Mouse (Mus musculus) intestine, embryonic 14.5 days (tissue): Measurements from ENCODE around the gene Sncg. TPM values are rescaled to one million over a fixed set of nuclear protein-coding genes. Genes with fewer than 3 reads are reported as not detected.
"Not testable (repeated sequence)": the region's sequence is repeated elsewhere in the genome, so short reads cannot be mapped to it uniquely, and the experiment has no call there.

Source experiments
- ATAC-seq: fragments of 200-750 bp; cut with Nextera tagmentation; replicated peaks from 2 replicates; pipeline ENCODE4 v1.8.0; 2017; ENCODE audit warnings: low read depth, moderate number of reproducible peaks, moderate TSS enrichment, moderate library complexity; ENCODE audit not compliant: low FRiP score, low TSS enrichment
- DNase-seq: peaks from one replicate; pipeline ENCODE4 v3.0.0-alpha.2; 2018; ENCODE audit warnings: low spot score
- H3K27ac ChIP-seq: fragments of 300-500 bp; sonication (generic); 2 replicates; pipeline ENCODE4 v1.5.1; 2014; ENCODE audit warnings: low read depth, mild to moderate bottlenecking, control low read depth
- H3K27me3 ChIP-seq: fragments of 300-500 bp; sonication (generic); replicated peaks from 2 replicates; pipeline ENCODE4 v1.6.1; 2014; ENCODE audit warnings: low read length, control low read depth; ENCODE audit not compliant: control insufficient read depth, insufficient read depth
- H3K36me3 ChIP-seq: fragments of 300-500 bp; sonication (generic); 2 replicates; pipeline ENCODE4 v1.6.1; 2014; ENCODE audit warnings: low read length, control low read depth; ENCODE audit not compliant: control insufficient read depth, insufficient read depth
- H3K4me1 ChIP-seq: fragments of 300-500 bp; sonication (generic); replicated peaks from 2 replicates; pipeline ENCODE4 v1.6.1; 2014; ENCODE audit warnings: low read length, control low read depth, mixed read lengths; ENCODE audit not compliant: control insufficient read depth, insufficient read depth
- H3K4me2 ChIP-seq: fragments of 300-500 bp; sonication (generic); 2 replicates; pipeline ENCODE4 v1.6.1; 2014; ENCODE audit warnings: low read length
- H3K4me3 ChIP-seq: fragments of 300-500 bp; sonication (generic); 2 replicates; pipeline ENCODE4 v1.5.1; 2014; ENCODE audit warnings: low read depth, low read length, control low read depth, mixed read lengths
- H3K9ac ChIP-seq: fragments of 300-500 bp; sonication (generic); 2 replicates; pipeline ENCODE4 v1.6.1; 2014; ENCODE audit warnings: mild to moderate bottlenecking, low read length
- H3K9me3 ChIP-seq: fragments of 300-500 bp; sonication (generic); 2 replicates; pipeline ENCODE4 v1.6.1; 2016; ENCODE audit warnings: low read length, control low read depth; ENCODE audit not compliant: control insufficient read depth
- WGBS: fragments of 180-500 bp; shearing (Covaris S2); extraction: QIAGEN DNeasy Blood & Tissue Kit; methylation state at CpG from one replicate; pipeline ENCODE4 v1.1.7; 2014; 5-methylcytosine and 5-hydroxymethylcytosine counted together
- polyA plus RNA-seq: library from polyadenylated mRNA; unstranded; fragments of >200 nt; fragmentation: Nextera tagmentation; extraction: Ambion mirVana; gene quantifications from 2 replicates; pipeline ENCODE4 v1.2.1, GENCODE M21; 2014

Sncg gene
- polyA plus RNA-seq, 1 experiment from 2014 or later = 49.5 TPM

DNA sequence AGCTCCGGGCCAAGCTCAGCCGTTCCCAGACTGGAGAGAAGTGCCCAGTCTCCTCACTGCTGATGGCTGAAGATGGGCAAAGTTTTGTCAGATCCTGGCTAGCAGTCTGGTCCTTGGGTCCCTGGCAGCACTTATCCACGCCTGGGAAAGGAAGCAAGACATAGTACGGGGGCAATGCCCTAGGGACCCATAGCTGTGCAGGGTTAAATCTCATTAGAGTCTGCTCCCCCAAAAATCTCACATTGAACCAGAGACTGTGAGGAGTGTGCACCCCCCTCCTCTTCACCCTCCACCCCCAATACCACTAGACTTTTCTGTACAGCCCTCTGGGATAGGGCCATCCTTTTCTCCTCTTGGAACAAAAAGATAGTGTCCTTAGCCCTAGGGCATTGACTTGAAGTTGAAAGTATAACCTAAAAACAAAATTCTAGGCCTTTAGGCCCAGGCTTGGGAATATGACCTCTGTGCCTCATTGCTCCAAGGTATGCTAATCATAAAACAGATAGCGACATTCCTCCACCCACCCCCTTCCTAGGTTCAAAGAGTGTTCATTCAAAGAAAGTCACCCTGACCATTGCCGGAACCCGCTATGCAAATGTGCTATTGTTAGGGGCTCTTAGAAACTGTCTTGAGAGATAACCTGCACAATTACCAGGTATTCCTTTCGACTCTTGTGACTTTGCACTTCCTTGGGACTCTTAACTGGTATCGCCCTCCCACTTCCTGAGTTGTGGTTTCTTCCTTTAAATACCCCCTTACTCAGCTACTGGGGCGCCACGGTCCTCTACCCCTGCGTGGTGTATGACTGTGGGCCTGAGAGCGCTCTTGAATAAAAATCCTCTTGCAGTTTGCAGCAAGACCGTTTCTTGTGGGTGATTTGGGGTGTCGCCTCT, 10.1 kb downstream of the Sncg start:
- DNase-seq, H3K9me3 ChIP-seq, H3K27ac ChIP-seq, H3K27me3 ChIP-seq, H3K36me3 ChIP-seq, ATAC-seq, H3K4me1 ChIP-seq: not testable (repeated sequence)
- Histone ChIP-seq H3K4me2 (peak overlapping the region; percentile 57), H3K4me3 (peak overlapping the region; percentile 28; the same call in 1 of the 2 replicates), H3K9ac (peak overlapping the region; percentile 18; the same call in 1 of the 2 replicates)
- WGBS = 81% methylated on average over 15 of the region's 15 CpGs

DNA sequence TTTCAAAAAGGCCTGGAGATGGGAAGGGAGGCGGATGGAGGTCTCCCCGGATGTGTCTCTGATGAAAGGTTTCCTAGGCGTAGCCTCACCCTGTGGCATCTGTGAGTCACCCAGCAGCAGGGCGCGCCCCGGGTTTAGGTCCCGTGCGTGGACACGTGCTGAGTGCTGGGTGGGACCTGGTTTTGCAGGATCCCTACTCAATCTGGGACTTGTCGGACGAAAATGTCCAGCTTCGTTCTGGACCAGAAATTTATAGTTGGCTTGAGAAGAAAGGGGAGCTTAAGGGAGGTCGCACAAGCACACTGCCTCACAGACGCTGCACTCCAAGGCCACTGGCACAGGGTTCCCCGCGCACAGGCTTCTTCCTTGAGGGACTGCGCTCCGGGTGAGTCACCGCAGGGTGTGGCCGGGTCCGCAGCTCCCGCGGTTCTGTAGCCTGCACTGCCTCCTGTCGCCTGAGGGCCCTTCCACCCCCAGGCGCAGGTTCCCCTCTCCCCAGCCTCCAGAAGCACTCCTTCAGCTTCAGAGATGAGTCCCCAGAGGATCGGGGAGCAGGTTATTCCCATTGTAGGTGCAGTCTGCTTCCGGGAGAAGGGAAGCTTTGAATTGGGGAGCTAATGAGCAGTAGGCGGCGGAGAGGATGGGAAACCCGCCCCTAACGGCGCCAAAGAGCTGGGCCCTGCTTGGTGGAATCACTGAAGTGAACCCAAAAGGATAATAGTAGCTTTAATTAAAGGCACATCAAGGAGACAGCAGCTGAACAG, 10.9 kb downstream of the Sncg start:
- Histone ChIP-seq H3K36me3 (no peaks in the 10 kb centered on the region), H3K4me2 (peak overlapping the region; percentile 57), H3K9ac (peak overlapping the region; percentile 18), H3K4me3 (peak overlapping the region; percentile 28), H3K4me1 (no peaks in the 10 kb centered on the region), H3K27me3 (no peaks in the 10 kb centered on the region), H3K9me3 (peaks cover 5% of the 10 kb centered on the region; the same call in 1 of the 2 replicates), H3K27ac (no peak overlapping the region)
- ATAC-seq = peak; percentile 91
- peak; percentile 83 for DNase-seq
- 6% methylated on average over 32 of the region's 32 CpGs for WGBS

DNA sequence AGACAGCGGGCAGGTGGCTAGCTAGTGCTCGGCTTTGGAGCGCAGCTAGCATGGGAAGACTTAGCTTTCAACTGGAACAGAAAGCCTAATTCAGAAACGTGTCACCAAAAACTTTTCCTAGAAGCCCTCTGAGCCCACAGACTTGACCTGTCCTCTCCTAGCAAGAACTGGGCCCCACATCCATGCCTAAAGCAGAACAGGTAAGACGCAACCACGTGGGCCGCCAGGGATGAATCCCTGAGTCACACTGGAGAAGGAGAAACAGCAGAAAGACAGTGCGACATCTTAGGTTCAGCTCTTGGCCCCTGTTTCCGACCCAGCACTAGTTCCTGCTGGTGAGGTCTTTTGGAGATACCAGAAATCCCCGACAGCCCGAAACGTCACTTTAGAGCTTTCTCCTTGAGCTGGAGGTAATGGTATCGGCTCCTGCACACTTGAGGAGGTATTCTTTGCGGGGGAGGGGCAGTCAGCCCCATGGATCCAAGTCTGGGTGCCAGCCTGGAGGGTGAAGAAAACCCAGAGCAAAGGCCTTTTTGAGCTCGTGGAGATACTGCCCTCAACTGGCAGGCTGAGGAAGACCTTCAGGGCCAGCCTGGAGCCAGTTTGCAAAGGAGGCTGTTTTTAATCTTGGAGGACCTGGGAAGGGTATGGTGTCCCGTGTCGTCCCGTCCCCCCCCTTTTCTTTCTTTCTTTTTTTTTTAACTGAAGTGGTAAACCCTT, 11.7 kb downstream of the Sncg start:
- ATAC-seq (peak; percentile 54), DNase-seq (peak; percentile 74)
- H3K27ac ChIP-seq = no peak overlapping the region
- no peaks in the 10 kb centered on the region for H3K27me3 ChIP-seq
- H3K4me1 ChIP-seq = no peaks in the 10 kb centered on the region
- 37% methylated on average over 18 of the region's 18 CpGs for WGBS
- peak overlapping the region; percentile 28 for H3K4me3 ChIP-seq
- peaks cover 5% of the 10 kb centered on the region; the same call in 1 of the 2 replicates for H3K9me3 ChIP-seq
- no peaks in the 10 kb centered on the region for H3K36me3 ChIP-seq
- peak overlapping the region; percentile 57 for H3K4me2 ChIP-seq
- H3K9ac ChIP-seq = peak overlapping the region; percentile 18; the same call in 1 of the 2 replicates

DNA sequence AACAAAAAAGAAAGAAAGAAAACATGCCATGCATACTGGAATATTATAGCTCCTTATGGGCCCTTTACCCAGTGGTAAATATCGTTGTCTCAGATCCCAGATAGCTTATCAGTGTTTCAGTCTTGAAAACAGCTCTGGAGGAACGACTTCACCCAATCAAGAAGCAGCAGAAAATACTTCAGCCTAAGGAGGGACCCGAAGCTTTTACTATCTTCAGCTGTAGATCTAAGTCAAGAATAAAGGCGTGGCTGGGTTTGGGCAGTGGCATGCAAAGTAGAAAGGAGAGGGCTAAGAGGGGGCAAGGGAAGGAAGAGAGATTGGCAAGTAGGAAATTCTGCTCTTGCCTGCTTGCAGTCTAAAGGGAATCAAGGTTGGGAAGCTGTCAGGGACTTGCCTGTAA, 12.5 kb downstream of the Sncg start:
- WGBS = 55% methylated on average over 4 of the region's 4 CpGs
- no peaks in the 10 kb centered on the region for H3K4me1 ChIP-seq
- H3K4me3 ChIP-seq = no peak overlapping the region
- DNase-seq (no peak), ATAC-seq (no peak)
- no peak overlapping the region for H3K27ac ChIP-seq
- H3K9ac ChIP-seq = no peak overlapping the region
- H3K36me3 ChIP-seq = no peaks in the 10 kb centered on the region
- no peaks in the 10 kb centered on the region for H3K27me3 ChIP-seq
- H3K4me2 ChIP-seq = no peak overlapping the region
- peaks cover 5% of the 10 kb centered on the region; the same call in 1 of the 2 replicates for H3K9me3 ChIP-seq

DNA sequence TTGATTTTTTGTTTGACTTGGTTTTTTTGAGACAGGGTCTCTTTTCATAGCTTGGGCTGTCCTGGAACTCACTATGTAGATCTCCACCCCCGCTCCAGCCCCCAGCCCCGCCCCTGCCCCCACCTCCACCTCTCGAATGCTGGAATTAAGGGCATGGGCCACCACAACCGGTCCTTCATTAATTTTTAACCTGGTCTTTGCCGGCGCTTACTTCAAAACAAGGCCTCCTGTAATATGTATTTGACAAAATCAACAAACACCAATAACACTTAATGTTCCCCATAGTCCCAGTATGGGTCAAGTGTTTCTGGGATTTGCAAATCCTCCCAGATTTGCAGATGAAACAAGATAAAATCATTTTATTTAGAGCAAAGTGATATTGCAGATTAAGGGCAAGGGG, 14.3 kb downstream of the Sncg start:
- H3K4me3 ChIP-seq = no peak overlapping the region
- H3K36me3 ChIP-seq = no peaks in the 10 kb centered on the region
- no peaks in the 10 kb centered on the region for H3K4me1 ChIP-seq
- H3K9me3 ChIP-seq = peaks cover 2% of the 10 kb centered on the region; the same call in 1 of the 2 replicates
- H3K27me3 ChIP-seq = no peaks in the 10 kb centered on the region
- no peak overlapping the region for H3K4me2 ChIP-seq
- WGBS = 44% methylated on average over 6 of the region's 6 CpGs
- no peak overlapping the region for H3K27ac ChIP-seq
- no peak for ATAC-seq
- DNase-seq = no peak
- no peak overlapping the region for H3K9ac ChIP-seq

DNA sequence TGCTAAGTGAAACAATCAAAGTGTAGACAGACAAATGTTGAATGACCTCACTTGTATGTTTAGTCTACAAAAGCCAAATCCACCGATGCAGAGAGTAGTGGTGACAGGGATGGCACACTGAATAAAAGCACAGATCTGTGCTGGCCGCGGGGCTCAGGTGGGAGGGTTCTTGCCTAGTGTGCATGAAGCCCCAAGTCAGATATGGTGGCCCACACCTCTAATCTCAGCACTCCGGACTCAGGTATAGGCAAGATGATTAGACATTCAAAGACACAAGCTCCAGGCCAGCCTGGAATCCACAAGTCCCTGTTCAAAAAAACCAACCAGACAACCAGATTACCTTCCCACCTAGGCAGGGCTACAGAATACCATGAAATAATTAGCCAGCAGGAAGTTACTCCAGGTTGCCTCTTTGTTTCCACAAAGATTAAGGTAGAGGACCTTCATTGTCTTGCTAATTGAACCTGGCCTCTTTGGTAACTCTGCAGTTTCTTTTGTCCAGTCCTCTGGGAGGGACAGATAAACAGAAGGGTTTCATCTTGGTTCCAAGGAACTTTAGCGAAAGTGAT, 14.8 kb downstream of the Sncg start:
- Histone ChIP-seq H3K27ac (no peak overlapping the region), H3K36me3 (no peaks in the 10 kb centered on the region), H3K27me3 (no peaks in the 10 kb centered on the region), H3K4me1 (no peaks in the 10 kb centered on the region), H3K9me3 (no peaks in the 10 kb centered on the region), H3K4me3 (no peak overlapping the region), H3K4me2 (no peak overlapping the region), H3K9ac (no peak overlapping the region)
- 41% methylated on average over 5 of the region's 5 CpGs for WGBS
- ATAC-seq (no peak), DNase-seq (no peak)

DNA sequence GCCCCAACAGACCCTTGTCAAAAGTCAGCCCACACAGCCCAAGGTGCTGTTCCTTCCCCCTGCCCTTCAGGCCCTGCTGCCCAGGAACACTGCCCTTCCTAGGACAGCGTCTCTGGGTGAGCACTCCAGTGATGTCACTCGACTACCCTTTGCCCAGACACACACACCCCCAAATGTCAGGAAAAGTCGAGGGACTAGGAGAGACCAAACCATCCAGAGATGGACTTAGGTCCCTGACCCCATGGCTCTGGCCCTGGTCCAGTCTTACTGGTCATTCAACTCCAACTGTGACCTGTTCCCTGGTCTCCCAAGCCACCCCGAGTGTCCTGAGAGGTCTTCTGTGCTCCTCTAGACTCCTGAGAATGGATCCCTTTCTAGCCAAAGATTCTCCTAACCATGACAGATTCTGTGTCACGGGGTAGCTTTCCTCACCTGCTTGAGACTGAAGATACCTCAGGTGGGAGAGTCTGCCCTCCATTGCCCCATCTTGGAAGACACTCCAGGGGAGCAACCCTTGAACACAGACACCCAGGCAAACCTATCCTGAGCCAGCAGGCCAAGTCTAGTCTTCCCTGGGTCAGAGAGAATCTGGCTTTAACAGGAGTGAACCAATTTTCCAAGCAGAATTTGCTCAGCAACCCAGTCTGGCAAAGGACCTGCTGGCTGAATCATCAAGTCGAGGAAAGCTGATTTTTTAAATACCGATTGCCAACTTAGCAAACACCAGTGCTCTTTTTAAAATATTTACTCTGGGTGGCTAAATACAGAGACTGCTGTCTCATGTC, 16.7 kb downstream of the Sncg start:
- H3K4me3 ChIP-seq = no peak overlapping the region
- 67% methylated on average over 7 of the region's 7 CpGs for WGBS
- H3K9ac ChIP-seq = no peak overlapping the region
- H3K36me3 ChIP-seq = no peaks in the 10 kb centered on the region
- H3K9me3 ChIP-seq = no peaks in the 10 kb centered on the region
- ATAC-seq = no peak
- H3K27me3 ChIP-seq = no peaks in the 10 kb centered on the region
- H3K4me2 ChIP-seq = no peak overlapping the region
- no peak overlapping the region for H3K27ac ChIP-seq
- no peaks in the 10 kb centered on the region for H3K4me1 ChIP-seq
- no peak for DNase-seq
